Mouse (Mus musculus) cerebellum, postnatal 36 days (tissue): ENCODE results near the gene Ahcy.
A peak's percentile ranks its signal among the peaks of the same experiment; 100 is the strongest.
"Not testable (repeated sequence)": the region's sequence is repeated elsewhere in the genome, so short reads cannot be mapped to it uniquely, and the experiment has no call there.

Source experiments
- DNase-seq, 2 experiments: peaks; one replicate each; pipeline ENCODE4 v3.0.0; 2021 to 2022; ENCODE audit warnings: mixed read lengths in 2 of 2

The Ahcy gene

GRCm38 (mm10) chr2:155073978-155074765 is at the start of gene Ahcy:
Gene Ahcy (minus strand): TSS chr2:155074497.
- DNase-seq, result peak; percentile 92

GRCm38 (mm10) chr2:155115216-155115830 is 41.0 kb upstream of the Ahcy start:
- no peak for DNase-seq

GRCm38 (mm10) chr2:155107276-155107675 is 33.0 kb upstream of the Ahcy start:
- not testable (repeated sequence) for DNase-seq

- peak; percentile 12 to 17 for DNase-seq
Observed at GRCm38 (mm10) chr2:155103607-155104006, 29.3 kb upstream of the Ahcy start.

- DNase-seq, result no peak
Observed at GRCm38 (mm10) chr2:155101761-155102181, 27.5 kb upstream of the Ahcy start.

- no peak for DNase-seq
Observed at GRCm38 (mm10) chr2:155100796-155101259, 26.5 kb upstream of the Ahcy start.

GRCm38 (mm10) chr2:155099994-155100795 is 25.9 kb upstream of the Ahcy start:
- no peak for DNase-seq

GRCm38 (mm10) chr2:155099421-155099820 is 25.1 kb upstream of the Ahcy start:
- DNase-seq, result no peak

- no peak for DNase-seq
Observed at GRCm38 (mm10) chr2:155098720-155099380, 24.6 kb upstream of the Ahcy start.

- no peak for DNase-seq
Observed at GRCm38 (mm10) chr2:155093418-155093817, 19.1 kb upstream of the Ahcy start.

- DNase-seq, result no peak
Observed at GRCm38 (mm10) chr2:155091743-155092075, 17.4 kb upstream of the Ahcy start.

- no peak for DNase-seq
Observed at GRCm38 (mm10) chr2:155090909-155091742, 16.8 kb upstream of the Ahcy start.

GRCm38 (mm10) chr2:155088264-155088663 is 14.0 kb upstream of the Ahcy start:
- DNase-seq, result no peak

GRCm38 (mm10) chr2:155086328-155086727 is 12.0 kb upstream of the Ahcy start:
- DNase-seq, result no peak

GRCm38 (mm10) chr2:155084546-155084945 is 10.2 kb upstream of the Ahcy start:
- no peak for DNase-seq

GRCm38 (mm10) chr2:155082121-155082803 is 8.0 kb upstream of the Ahcy start:
- peak; percentile 75 to 78 for DNase-seq

GRCm38 (mm10) chr2:155081056-155081455 is 6.8 kb upstream of the Ahcy start:
- no peak for DNase-seq

- DNase-seq, result no peak
Observed at GRCm38 (mm10) chr2:155080179-155080530, 5.9 kb upstream of the Ahcy start.

- DNase-seq, result no peak
Observed at GRCm38 (mm10) chr2:155079500-155080178, 5.3 kb upstream of the Ahcy start.

- no peak for DNase-seq
Observed at GRCm38 (mm10) chr2:155075649-155076048, 1.4 kb upstream of the Ahcy start.
